Mouse (Mus musculus): ENCODE results near the gene P3h4.
"Not testable (repeated sequence)": the region's sequence is repeated elsewhere in the genome, so short reads cannot be mapped to it uniquely, and the experiment has no call there.

P3h4 gene

DNA sequence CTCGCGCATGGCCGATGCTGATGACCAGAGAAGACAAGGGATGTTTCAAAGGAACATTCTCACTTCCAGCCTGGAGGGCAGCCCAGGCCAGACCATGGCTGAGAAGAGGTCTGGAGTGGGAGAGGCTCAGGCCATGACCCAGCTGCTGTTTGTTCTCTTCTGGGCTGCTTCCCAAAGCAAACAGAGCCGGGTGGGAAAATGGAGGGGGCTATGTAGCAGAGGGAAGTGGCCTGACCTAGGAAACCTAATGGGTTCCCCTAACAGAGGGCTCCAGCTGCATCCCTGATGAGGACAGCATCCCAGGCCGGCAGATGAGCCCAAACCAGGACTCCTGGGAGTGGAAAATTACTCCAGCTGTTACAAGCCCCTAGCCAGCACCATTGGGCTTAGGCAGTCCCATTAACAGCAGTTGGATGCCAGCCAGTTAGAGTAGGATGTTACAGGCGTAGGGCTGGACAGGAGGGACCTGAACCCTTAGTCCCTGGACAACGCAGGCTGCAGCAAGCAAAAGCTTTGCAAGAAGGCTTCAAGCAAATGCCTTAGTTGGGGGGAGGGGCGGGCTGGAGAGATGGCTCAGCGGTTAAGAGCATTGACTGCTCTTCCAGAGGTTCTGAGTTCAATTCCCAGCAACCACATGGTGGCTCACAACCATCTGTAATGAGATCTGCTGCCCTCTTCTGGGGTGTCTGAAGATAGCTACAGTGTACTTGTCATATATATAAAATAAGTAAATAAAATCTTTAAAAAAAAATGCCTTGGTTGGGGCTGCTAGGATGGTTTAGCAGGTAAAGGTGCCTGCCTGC is 23.4 kb downstream of the P3h4 start:
- peak; percentile 90 to 94 for DNase-seq

DNA sequence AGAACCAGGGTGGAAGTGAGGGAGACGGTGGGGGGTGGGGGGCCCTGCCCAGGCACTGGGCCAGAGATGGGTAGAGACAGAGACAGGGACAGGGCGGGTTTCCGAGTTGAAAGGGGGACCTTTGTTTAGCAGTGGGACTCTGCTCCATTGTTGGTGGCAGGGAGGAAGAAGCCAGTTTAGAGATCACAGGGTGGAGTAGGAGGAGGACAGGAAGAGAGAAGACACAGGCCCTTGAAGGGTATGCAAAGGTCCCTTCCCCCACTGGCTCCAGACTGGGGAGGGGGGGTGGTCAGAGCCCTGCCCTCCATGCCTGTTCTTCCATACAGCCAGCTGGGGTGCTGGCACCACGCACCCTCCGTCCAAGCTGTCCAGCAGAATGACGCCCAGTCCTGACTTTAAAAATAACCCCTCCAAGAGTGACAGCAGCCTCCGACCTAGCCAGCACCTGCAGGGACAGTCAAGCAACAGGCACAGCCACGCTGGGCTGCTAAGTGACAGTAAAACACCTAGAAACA is 24.6 kb downstream of the P3h4 start:
- peak; percentile 83 to 90 for DNase-seq

DNA sequence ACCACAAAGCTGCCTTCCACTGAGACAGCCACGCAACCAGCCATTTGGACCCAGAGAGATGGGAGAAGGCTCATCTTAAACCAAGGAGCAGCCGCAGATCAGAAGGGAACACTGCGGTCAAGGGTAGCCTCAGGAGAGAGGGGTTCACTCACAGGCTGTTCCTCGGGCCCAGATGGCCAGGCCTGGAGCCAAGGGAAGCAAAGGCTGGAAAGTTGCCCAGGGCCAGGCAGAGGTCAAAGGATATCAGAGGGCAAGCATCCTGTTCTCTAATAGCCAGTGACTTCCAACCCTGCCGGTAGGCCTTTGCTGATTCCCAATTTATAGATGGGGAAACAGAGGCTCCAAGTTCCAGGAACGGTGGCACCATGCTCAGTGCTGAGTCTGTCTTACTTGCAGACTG is 26.0 kb downstream of the P3h4 start:
- peak; percentile 84 to 88 for DNase-seq

DNA sequence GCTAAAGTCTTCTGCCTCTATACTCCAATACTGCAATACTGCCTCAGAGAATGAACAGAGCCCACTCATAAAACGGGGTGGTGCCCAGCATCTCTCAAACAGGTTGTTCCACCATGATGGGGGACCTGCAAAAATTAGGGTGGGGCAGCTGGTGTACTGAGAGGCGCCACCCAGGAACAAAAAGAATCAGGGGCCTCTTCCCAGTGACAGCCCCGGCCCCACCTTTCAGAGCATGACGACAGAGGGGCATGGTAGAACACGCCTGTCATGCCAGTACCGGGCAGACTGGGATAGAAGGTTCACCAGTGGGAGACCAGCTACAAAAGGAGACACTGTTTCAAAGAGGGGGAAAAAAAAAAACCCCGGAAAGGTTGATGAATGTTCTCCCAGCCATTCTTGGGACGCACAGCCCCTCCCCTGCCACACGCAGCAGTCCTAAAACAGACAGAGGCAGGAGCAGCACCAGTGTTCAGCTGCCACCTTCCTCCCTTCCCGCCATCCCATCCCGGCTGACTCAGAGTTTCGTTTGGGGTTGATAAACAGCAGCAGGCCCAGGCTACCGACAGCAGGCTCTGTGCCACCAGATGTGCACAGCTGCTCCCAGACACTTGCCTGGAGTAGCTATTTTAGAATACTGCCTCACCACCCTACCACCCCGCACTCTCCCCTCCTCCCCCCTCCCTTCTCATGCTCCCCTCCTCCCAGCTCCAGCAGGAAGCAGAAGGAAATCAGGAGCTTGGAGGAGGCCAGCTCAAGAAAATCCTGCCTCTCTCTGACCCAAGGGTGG is 26.9 kb downstream of the P3h4 start:
- peak; percentile 73 to 84 for DNase-seq

DNA sequence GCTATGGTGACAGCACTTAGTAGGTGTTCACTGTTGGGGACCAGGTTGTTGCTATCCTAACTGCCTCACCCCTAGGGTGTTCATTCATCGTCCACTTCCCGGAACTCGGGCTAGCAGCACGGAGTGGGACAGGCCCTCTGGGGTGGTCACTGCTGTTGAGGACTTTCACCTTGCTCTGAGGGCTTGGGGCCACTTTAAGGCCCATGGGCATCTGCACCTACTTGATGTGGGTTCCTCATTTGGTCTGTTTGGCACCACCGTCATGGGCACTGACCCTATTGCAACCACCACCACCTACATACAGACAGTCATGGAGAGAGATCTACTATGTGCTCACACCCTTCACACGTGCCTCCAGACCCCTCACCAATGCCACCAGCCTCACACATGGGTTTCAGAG is 27.5 kb downstream of the P3h4 start:
- DNase-seq = no peak

DNA sequence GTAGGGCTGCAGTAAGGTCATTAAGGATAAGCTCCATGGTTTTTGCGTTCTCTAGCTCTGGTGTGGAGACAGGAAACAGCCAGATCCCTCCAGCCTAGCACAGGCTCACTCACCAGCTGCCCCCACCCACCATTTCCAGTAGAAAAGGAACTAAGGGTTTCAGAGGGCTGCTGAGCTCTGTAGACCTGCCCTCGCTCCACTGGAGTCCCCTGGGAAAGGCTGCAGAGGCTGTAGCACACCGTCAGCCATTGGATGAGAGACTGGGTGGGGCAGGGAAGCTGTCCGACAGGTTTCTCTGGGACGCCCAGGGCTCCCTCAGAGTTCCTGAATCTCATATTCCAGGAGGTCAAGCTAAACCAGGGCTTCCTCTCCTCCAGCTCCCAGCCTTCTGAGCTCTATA is 28.1 kb downstream of the P3h4 start:
- peak; percentile 80 to 88 for DNase-seq

DNA sequence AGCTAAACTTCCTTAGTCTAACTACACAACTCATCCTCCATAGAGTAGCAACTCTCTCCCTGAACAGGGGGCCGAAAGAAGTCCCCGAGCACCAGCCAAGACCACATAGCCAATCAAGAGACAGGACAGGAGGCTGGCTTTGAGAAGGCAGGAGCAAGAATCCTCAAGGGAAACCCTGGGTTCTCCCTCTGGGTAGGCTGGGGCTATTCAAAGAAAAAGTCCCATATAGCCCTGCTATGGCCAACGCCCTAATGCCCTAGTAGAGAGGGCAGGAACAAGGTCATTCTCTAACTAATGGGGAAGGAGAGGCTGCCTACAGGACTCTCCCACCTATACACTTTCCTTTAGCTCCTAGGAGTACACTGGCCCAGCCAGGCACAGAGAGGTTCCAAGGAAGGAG is 29.6 kb downstream of the P3h4 start:
- no peak for DNase-seq

DNA sequence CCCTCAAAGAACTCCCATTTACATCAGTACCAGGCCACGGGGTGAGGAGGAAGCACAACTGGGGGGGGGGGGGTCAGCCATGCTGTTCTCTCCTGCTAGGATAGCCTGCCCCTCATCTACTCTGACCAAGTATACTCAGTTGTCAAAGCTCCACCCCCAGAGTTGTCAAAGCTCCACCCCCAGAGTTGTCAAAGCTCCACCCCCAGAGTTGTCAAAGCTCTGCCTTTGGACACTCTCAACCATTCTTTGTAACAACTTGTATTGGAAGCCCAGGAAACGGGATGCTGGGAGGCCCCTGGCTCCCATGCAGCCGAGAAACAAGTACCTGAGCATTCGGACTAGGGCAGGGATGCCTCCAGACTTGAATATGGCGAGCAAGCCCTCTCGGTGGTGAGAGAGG is 32.0 kb downstream of the P3h4 start:
- no peak for DNase-seq

DNA sequence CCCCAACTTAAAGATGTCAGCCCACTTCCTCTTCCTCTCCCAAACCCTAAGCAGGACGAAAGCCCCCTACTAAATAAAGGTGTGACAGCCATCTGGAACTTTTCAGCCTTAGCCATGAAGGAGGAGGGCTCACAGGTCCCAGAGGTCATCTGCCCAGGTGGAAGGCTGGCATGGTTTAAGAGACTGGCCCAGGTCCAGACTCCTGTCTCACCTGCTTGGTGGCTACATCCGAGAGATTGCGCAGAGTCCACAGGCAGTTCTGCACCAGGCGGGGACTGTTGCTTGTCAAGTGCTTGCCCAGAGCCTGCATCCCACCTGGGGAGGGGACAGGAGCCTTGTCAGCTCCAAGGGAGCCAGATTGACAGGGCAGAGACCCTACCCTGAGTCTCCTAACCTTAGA is 35.3 kb downstream of the P3h4 start:
- DNase-seq = no peak

DNA sequence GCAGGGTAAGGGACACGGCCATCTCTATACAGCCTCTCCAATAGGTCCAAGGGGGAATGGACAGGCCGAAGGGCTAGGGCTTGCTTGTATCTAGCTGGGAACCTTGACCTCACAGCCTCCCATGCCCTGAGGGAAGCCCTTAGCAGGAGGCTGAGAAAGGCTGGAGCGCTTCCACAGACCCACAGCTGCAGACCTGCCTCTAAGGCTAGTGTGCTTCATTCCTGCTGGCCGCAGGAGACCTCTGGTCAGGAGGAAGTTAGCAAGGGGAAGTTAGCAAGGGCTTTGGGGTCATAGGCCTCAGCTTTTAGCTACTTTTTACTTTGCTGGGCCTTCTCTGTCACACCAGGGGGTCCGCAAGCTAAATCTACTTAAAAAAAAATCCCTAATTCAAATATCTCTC is 36.2 kb downstream of the P3h4 start:
- DNase-seq = no peak

DNA sequence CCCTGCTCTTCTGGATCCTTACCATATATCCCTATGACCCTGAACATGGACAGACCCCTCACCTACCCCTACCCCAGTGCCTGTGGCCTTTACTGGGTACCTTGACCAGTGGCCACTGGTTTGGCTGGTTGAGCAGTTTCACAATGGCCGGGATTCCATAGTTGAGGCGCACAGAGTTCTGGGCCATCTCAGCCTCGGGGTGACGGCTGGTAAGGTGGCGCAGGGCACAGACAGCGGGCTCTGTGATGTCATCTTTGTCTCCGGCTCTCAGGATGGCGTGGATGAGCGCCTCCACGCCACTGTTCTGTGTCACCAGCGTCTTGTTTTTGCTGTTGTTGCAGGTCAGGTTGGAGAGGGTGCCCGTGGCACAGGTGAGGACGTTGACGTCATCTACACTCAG is 36.6 kb downstream of the P3h4 start:
- no peak for DNase-seq

DNA sequence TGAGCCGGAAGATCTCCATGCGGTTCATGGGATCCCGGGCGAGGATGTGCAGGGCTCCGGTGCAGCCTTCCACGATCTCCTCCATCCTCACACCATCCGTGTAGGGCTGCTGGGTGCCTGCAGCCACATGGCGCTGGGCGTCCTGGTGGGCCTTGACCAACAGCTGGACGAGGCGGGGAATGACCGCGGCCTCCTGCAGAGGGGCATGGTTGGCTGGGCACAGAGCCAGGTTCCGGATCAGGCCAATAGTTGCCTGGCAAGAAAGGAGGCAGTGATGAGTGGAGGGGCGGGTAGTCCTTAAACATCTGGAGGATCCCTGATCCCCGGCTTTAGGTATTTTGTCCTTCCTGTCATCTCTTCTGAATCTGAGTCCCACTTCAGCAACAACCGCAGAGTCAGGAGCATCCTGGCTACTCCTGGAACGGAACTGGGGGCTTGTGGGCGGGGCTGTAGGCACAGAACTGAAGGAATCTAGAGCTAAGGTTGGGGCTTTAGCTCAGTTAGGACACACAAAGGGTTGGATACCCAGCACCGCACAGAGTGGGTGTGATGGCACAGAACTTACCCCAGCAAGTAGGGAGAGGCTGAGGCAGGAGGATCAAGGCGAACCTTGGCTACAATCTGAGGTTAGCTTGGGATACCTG is 37.8 kb downstream of the P3h4 start:
- no peak for DNase-seq

DNA sequence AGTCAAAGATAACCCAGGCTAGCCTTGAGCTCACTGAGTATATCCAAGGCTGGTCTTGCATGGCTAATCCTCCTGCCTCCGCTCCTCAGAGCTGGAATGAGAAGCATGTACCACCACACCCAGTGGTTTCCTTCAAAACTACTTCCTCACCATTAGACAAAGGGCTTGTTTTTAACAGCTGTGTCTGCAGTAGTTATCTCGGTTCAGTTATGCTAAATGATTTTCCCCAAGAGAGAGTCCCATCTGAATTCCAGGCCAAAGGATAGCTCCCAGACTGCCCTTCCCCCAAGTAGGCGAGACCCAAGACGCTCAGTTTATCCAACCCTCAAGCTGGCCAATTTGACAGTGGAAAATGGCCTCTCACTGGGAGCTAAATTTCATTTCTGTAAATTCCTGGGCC is 38.6 kb downstream of the P3h4 start:
- no peak for DNase-seq

DNA sequence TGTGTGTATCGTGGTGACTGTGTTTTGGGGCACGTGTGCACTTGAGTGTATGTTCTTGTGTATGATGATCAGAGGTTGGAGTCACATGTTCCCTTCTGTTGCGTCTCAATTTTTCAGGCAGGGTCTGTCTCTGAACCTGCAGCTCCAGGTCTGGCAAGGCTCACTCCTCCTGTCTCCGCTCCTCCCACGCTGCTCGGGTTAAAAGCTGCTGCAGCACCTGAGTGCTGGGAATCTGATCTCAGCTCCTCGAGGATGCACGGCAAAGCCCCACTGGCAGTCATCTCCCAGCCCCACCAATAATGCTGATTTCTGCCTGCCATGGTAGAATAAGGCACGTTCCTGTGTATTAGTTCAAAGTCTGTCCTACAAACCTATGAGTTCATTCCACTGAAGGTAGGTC is 39.5 kb downstream of the P3h4 start:
- no peak for DNase-seq

DNA sequence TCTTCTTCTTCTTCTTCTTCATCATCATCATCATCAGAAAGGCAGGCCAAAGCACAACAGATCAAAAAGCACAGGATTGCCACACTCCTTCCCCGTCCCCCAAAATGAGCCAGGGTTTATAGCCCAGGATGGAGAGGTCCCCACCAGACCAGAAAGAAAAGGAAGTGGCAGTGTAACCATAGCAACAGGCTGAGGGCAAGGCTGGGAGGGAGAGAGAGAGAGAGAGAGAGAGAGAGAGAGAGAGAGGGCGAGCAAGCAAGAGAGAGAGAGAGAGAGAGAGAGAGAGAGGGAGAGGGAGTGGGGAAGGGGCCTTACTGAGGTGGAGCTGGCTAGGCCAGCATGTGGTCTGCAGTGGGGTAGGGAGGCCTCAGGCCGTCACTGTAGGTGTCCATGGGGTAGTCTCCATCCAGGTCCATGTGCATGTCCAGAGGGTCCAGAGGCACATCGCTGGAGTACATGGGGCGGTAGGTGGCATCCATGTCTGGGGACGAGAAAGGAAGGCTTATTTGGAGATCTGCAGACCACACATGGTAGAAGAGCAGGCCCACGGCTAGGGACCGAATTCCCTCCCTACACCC is 42.6 kb downstream of the P3h4 start:
- no peak for DNase-seq

DNA sequence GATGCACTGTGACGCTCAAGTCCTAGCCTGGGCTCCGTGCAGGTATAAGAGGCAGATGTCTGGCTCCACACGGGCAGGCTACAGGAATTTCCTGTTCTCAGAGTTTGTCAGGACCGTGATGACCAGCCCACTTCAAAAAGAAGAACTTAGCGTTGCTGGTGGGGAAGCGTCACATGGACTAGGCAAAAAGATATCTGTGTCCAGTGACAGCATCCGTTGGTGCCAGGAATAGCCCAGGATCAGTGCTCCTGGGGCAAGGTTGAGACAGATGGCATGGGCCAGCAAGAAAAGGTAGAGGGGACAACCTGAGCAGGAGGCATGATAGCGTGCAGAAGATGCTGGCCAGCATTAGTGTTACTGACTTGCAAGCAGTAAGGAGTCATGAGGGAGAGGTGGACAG is 44.8 kb downstream of the P3h4 start:
- DNase-seq = no peak

DNA sequence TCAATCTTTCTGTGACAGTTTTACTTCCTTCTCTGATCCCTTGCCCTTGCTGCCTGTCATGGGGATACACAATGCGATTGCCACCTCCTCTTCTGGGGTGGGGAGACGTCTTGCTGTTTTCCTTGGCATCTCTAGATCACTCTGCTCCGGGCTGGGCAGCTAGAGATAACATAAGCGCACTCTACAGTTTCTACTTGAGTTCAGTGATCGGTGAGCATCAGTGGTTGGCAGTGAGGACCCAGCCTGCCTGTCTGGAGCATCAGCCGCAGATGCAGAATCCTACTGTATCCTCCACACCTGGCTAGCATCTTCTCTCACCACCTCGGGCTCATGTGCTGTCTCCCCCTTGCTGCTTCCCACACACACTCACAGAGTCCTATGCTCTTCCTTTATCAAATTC is 45.5 kb downstream of the P3h4 start:
- DNase-seq = no peak

DNA sequence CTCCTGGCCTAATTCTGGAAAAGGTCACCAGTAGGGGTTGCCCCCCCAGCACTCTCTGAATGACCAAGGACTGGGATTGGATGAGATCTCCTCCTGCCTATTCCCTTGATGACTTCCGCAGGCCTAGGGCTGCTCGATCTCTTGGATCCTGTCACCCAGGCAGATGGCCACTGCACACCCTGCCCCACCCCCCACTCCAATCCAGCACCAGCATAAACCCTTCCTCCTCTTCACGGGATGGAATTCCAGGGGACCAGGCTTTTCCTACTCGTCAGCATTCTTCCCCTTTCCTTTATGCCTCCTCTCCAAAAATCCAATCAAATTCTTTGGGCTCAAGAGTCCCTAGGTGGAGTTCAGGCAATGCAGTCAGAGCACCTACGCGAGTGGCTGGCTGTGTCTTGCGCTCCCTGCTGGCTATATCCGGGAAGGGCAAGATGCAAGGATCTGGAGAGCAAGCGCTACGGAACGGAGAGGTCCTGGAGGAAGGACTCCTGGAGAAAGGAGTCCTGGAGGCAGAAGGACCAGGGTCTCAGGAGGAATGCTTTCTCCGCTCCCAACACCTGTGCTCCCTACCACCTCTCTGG is 51.6 kb downstream of the P3h4 start:
- peak; percentile 77 to 84 for DNase-seq

DNA sequence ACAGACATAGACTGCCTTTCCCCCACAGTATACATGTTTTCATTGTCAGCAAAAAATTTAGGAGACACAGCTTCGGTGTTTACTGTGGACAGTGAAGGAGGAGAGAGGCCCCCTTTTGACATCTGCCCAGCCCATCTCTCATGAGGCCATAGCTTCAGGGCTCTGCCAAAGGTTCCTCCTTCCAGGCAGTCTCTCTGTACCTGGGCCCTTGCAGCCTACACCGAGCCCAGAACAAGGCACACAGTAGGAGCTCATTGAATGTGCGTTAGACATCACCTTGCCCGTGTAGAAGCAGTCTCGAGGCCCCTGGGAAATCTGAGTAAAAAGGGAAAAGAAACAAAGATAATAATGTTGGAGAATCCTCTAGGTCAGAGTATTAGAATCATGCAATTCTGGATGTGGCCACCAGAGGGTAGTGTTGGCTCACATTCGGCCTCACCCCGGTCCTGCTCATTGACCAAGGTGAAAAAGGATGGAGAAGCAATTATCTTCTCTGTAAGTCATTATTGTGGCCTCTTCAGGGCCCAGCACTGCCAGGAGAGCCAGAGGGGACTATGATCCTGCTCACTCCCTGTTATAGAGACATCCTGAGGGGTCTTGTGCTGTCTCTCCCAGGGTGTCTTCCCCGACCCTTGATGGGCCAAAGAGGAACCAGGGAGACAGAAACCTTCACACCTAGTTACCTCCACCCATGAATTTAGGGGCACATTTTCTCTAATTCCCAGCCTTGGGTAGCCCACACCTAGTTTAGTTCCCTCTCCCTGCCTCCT is 52.2 kb downstream of the P3h4 start:
- DNase-seq = peak; percentile 66 to 73

DNA sequence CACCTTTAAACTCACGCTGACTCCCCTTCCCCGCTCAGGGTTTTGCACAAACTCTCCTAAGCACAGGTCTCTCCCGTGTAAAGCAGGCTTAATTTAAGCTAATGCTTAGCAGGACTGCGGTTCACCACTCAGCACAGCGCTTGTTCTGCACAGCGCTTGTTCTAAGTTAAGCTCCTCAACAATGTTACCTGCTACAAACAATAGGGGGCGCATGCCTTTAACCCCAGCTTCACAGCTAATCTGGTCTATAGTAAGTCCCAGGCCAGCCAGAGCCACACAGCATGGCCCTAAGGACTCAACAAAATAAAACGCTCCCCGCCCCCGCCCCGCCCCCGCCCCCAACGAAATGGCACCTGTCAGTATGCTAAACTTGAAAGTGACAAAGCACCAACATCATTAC is 53.6 kb downstream of the P3h4 start:
- not testable (repeated sequence) for DNase-seq

DNA sequence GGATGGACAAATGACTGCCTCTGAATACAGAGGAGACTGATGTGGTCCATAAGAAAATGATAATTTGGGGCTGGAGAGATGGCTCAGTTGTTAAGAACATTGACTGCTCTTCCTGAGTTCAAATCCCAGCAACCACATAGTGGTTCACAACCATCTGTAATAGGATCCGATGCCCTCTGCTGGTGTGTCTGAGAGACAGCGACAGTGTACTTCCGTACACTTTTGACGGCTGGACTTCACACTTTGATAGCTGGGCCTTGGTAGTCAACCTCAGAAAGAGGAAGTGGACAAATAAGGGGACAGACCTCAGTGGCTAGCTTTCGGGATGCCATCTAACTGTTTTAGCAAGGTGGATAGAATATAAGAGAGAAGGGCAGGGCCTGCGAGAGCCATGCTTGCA is 54.5 kb downstream of the P3h4 start:
- DNase-seq = no peak
